Mouse (Mus musculus) C2C12 (cell line): ENCODE measurements at regions not wholly inside any gene's neighbourhood (a gene's known extent, or its start where the extent isn't known, plus 50 kb on each side); places are given as distances from the start of the nearest gene placed in this dataset.

Experiments
- CEBPB ChIP-seq: IDR thresholded peaks from one replicate; pipeline ENCODE4 v1.6.1; 2011; ENCODE audit warnings: low read depth, mild to moderate bottlenecking, control low read depth, moderate library complexity
- CTCF ChIP-seq: IDR thresholded peaks from one replicate; pipeline ENCODE4 v1.5.1; 2011; ENCODE audit not compliant: control insufficient read depth, insufficient read depth, insufficient read length
- FOSL1 ChIP-seq: IDR thresholded peaks from one replicate; pipeline ENCODE4 v1.8.0; 2011; ENCODE audit warnings: mild to moderate bottlenecking, low read length; ENCODE audit not compliant: poor library complexity, insufficient read depth, severe bottlenecking
- MAX ChIP-seq: IDR thresholded peaks from one replicate; pipeline ENCODE4 v1.6.1; 2011; ENCODE audit warnings: mild to moderate bottlenecking, control low read depth
- MYOD1 ChIP-seq: IDR thresholded peaks from one replicate; pipeline ENCODE4 v1.6.1; 2011; ENCODE audit warnings: low read depth; ENCODE audit not compliant: control insufficient read depth, insufficient read length
- USF1 ChIP-seq: IDR thresholded peaks from one replicate; pipeline ENCODE4 v1.6.1; 2011; ENCODE audit warnings: low read depth, mild to moderate bottlenecking, control low read depth, moderate library complexity

DNA sequence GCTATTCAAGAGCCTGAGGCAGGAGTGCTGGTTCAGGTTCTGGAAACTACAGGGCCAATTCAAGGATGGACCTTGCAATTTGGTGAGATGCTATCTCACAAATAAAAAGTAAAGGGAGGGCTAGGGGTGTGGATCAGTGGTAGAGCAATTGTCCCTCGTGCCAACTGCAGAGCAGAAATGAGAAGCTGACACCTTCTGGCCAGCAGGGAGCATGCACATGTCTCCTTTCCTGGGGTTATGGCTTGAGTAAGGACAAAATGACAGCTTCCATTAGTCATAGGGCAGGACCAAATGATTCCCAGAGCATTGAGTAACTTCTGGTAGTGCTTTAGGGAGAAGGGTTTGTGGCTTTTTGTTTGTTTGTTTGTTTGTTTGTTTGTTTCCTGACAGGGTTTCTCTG lies 56.5 kb upstream of the Tmprss2 start:
- no peak for TF ChIP-seq MAX
- no peak for TF ChIP-seq USF1
- no peak for TF ChIP-seq CTCF
- no peak for TF ChIP-seq FOSL1
- TF ChIP-seq CEBPB, result no peak
- no peak for TF ChIP-seq MYOD1
